Mouse (Mus musculus): Measurements from ENCODE around the gene Tshz2.

The Tshz2 gene

GRCm38 (mm10) chr2:170006829-170007228, 374.0 kb downstream of the Tshz2 start:
- DNase-seq (ENCODE audit: low read depth, low spot score): no peak

GRCm38 (mm10) chr2:170007426-170007958, 374.7 kb downstream of the Tshz2 start:
- DNase-seq (ENCODE audit: low read depth, low spot score): no peak

GRCm38 (mm10) chr2:170009729-170010128, 376.9 kb downstream of the Tshz2 start:
- peak; percentile 30 for DNase-seq (ENCODE audit: low read depth, low spot score)

GRCm38 (mm10) chr2:170011858-170012257, 379.0 kb downstream of the Tshz2 start:
- no peak for DNase-seq (ENCODE audit: low read depth, low spot score)

- DNase-seq (ENCODE audit: low read depth, low spot score): no peak
Measured at GRCm38 (mm10) chr2:170017302-170017701, 384.5 kb downstream of the Tshz2 start.

GRCm38 (mm10) chr2:170017926-170018325, 385.1 kb downstream of the Tshz2 start:
- no peak for DNase-seq (ENCODE audit: low read depth, low spot score)

- DNase-seq (ENCODE audit: low read depth, low spot score): no peak
Measured at GRCm38 (mm10) chr2:170022953-170023352, 390.1 kb downstream of the Tshz2 start.

- no peak for DNase-seq (ENCODE audit: low read depth, low spot score)
Measured at GRCm38 (mm10) chr2:170023741-170024140, 390.9 kb downstream of the Tshz2 start.

- DNase-seq (ENCODE audit: low read depth, low spot score): peak; percentile 90
Measured at GRCm38 (mm10) chr2:170024939-170025338, 392.1 kb downstream of the Tshz2 start.

GRCm38 (mm10) chr2:170025896-170026295, 393.1 kb downstream of the Tshz2 start:
- no peak for DNase-seq (ENCODE audit: low read depth, low spot score)

- peak; percentile 72 for DNase-seq (ENCODE audit: low read depth, low spot score)
Measured at GRCm38 (mm10) chr2:170027837-170028236, 395.0 kb downstream of the Tshz2 start.

- peak; percentile 13 for DNase-seq (ENCODE audit: low read depth, low spot score)
Measured at GRCm38 (mm10) chr2:170028488-170029303, 395.9 kb downstream of the Tshz2 start.

- DNase-seq (ENCODE audit: low read depth, low spot score): no peak
Measured at GRCm38 (mm10) chr2:170029304-170029856, 396.6 kb downstream of the Tshz2 start.

- DNase-seq (ENCODE audit: low read depth, low spot score): no peak
Measured at GRCm38 (mm10) chr2:170031226-170031625, 398.4 kb downstream of the Tshz2 start.

- DNase-seq (ENCODE audit: low read depth, low spot score): peak; percentile 90
Measured at GRCm38 (mm10) chr2:170031872-170032271, 399.1 kb downstream of the Tshz2 start.

GRCm38 (mm10) chr2:170033219-170033618, 400.4 kb downstream of the Tshz2 start:
- no peak for DNase-seq (ENCODE audit: low read depth, low spot score)

GRCm38 (mm10) chr2:170034794-170035193, 402.0 kb downstream of the Tshz2 start:
- peak; percentile 72 for DNase-seq (ENCODE audit: low read depth, low spot score)

GRCm38 (mm10) chr2:170036791-170037241, 404.0 kb downstream of the Tshz2 start:
- DNase-seq (ENCODE audit: low read depth, low spot score): no peak

- DNase-seq (ENCODE audit: low read depth, low spot score): no peak
Measured at GRCm38 (mm10) chr2:170037346-170037745, 404.5 kb downstream of the Tshz2 start.

- DNase-seq (ENCODE audit: low read depth, low spot score): no peak
Measured at GRCm38 (mm10) chr2:170039772-170040171, 407.0 kb downstream of the Tshz2 start.

- peak; percentile 49 for DNase-seq (ENCODE audit: low read depth, low spot score)
Measured at GRCm38 (mm10) chr2:170041101-170041500, 408.3 kb downstream of the Tshz2 start.

- peak; percentile 88 for DNase-seq (ENCODE audit: low read depth, low spot score)
Measured at GRCm38 (mm10) chr2:170042471-170043213, 409.8 kb downstream of the Tshz2 start.

Data from R1 (cell line).